Mouse (Mus musculus): ENCODE data around the gene C1rl.
A peak's percentile ranks its signal among the peaks of the same experiment; 100 is the strongest.
"Not testable (repeated sequence)": the region's sequence is repeated elsewhere in the genome, so short reads cannot be mapped to it uniquely, and the experiment has no call there.

Gene C1rl

GRCm38 (mm10) chr6:124492842-124493561 lies at the start of gene C1rl:
Gene C1rl, plus strand, starts transcription at chr6:124493113.
- DNase-seq, result peak; percentile 61

GRCm38 (mm10) chr6:124443338-124443737 lies 49.6 kb upstream of the C1rl start:
- no peak for DNase-seq

GRCm38 (mm10) chr6:124446024-124446423 lies 46.9 kb upstream of the C1rl start:
- no peak for DNase-seq

- DNase-seq, result no peak
Measured at GRCm38 (mm10) chr6:124446459-124446858, 46.5 kb upstream of the C1rl start.

- no peak for DNase-seq
Measured at GRCm38 (mm10) chr6:124447356-124447755, 45.6 kb upstream of the C1rl start.

GRCm38 (mm10) chr6:124448186-124448852 lies 44.6 kb upstream of the C1rl start:
- no peak for DNase-seq

GRCm38 (mm10) chr6:124448959-124449667 lies 43.8 kb upstream of the C1rl start:
- no peak for DNase-seq

GRCm38 (mm10) chr6:124449668-124450383 lies 43.1 kb upstream of the C1rl start:
- no peak for DNase-seq

- no peak for DNase-seq
Measured at GRCm38 (mm10) chr6:124451995-124452394, 40.9 kb upstream of the C1rl start.

- no peak for DNase-seq
Measured at GRCm38 (mm10) chr6:124453756-124454155, 39.2 kb upstream of the C1rl start.

GRCm38 (mm10) chr6:124456243-124456642 lies 36.7 kb upstream of the C1rl start:
- DNase-seq, result no peak

GRCm38 (mm10) chr6:124457827-124458226 lies 35.1 kb upstream of the C1rl start:
- no peak for DNase-seq

GRCm38 (mm10) chr6:124458505-124458904 lies 34.4 kb upstream of the C1rl start:
- DNase-seq, result no peak

GRCm38 (mm10) chr6:124459388-124459787 lies 33.5 kb upstream of the C1rl start:
- no peak for DNase-seq

- peak; percentile 50 for DNase-seq
Measured at GRCm38 (mm10) chr6:124463881-124464291, 29.0 kb upstream of the C1rl start.

GRCm38 (mm10) chr6:124464305-124465271 lies 28.3 kb upstream of the C1rl start, which contains the start of gene Clstn3:
Gene Clstn3, minus strand, starts transcription at chr6:124464794.
- peak; percentile 94 for DNase-seq

- DNase-seq, result no peak
Measured at GRCm38 (mm10) chr6:124465299-124465698, 27.6 kb upstream of the C1rl start.

- DNase-seq, result no peak
Measured at GRCm38 (mm10) chr6:124465729-124466128, 27.2 kb upstream of the C1rl start.

- no peak for DNase-seq
Measured at GRCm38 (mm10) chr6:124471121-124471520, 21.8 kb upstream of the C1rl start.

- not testable (repeated sequence) for DNase-seq
Measured at GRCm38 (mm10) chr6:124471783-124472638, 20.9 kb upstream of the C1rl start.

- peak; percentile 56 for DNase-seq
Measured at GRCm38 (mm10) chr6:124472801-124473200, 20.1 kb upstream of the C1rl start.

All from right cerebral cortex, postnatal 4 days (tissue).